Mouse (Mus musculus) mouse trophoblast stem cell (cell line): Measurements from ENCODE around the gene Isoc2a.

Source experiments
- in situ Hi-C, 2 experiments: fragments of 300-500 bp; cut with MseI, MboI; formaldehyde crosslinking; loops; 2 replicates in 1 of 2; 3 replicates in 1 of 2; pipeline ENCODE4 v1.15.1; 2025

Isoc2a gene

GRCm38 (mm10) chr7:4915669-4916416, 38.9 kb downstream of the Isoc2a start:
- in situ Hi-C loops: no loop called here

- in situ Hi-C loops: no loop called here
Observed at GRCm38 (mm10) chr7:4917494-4917893, 40.5 kb downstream of the Isoc2a start.

GRCm38 (mm10) chr7:4918681-4919080, 41.7 kb downstream of the Isoc2a start:
- in situ Hi-C loops: no loop called here

- in situ Hi-C loops: no loop called here
Observed at GRCm38 (mm10) chr7:4919096-4919495, 42.1 kb downstream of the Isoc2a start.

GRCm38 (mm10) chr7:4919971-4920370, 43.0 kb downstream of the Isoc2a start:
- in situ Hi-C loops: no loop called here

GRCm38 (mm10) chr7:4920496-4920895, 43.5 kb downstream of the Isoc2a start:
- in situ Hi-C loops: no loop called here

- in situ Hi-C loops: no loop called here
Observed at GRCm38 (mm10) chr7:4920976-4921823, 44.2 kb downstream of the Isoc2a start.

- in situ Hi-C loops: no loop called here
Observed at GRCm38 (mm10) chr7:4921824-4922482, 45.0 kb downstream of the Isoc2a start, which contains the start of gene Nat14. Gene Nat14, plus strand, starts transcription at chr7:4922028.

- in situ Hi-C loops: no loop called here
Observed at GRCm38 (mm10) chr7:4922508-4922907, 45.6 kb downstream of the Isoc2a start.

- in situ Hi-C loops: no loop called here
Observed at GRCm38 (mm10) chr7:4922931-4923565, 46.1 kb downstream of the Isoc2a start.

- in situ Hi-C loops: no loop called here
Observed at GRCm38 (mm10) chr7:4923586-4924364, 46.8 kb downstream of the Isoc2a start.

GRCm38 (mm10) chr7:4924483-4924882, 47.5 kb downstream of the Isoc2a start:
- in situ Hi-C loops: no loop called here

- in situ Hi-C loops: no loop called here
Observed at GRCm38 (mm10) chr7:4924891-4925301, 47.9 kb downstream of the Isoc2a start.

- in situ Hi-C loops: no loop called here
Observed at GRCm38 (mm10) chr7:4925441-4926381, 48.8 kb downstream of the Isoc2a start, which contains the start of gene Ssc5d. Gene Ssc5d, plus strand, starts transcription at chr7:4925785.

GRCm38 (mm10) chr7:4926849-4927248, 49.9 kb downstream of the Isoc2a start:
- in situ Hi-C loops: no loop called here

- in situ Hi-C loops: no loop called here
Observed at GRCm38 (mm10) chr7:4927711-4928110, 50.8 kb downstream of the Isoc2a start.

GRCm38 (mm10) chr7:4928323-4928722, 51.4 kb downstream of the Isoc2a start:
- in situ Hi-C loops: no loop called here

- in situ Hi-C loops: no loop called here
Observed at GRCm38 (mm10) chr7:4933103-4933502, 56.1 kb downstream of the Isoc2a start.

- in situ Hi-C loops: no loop called here
Observed at GRCm38 (mm10) chr7:4934160-4934914, 57.4 kb downstream of the Isoc2a start.
